Mouse (Mus musculus) heart, adult 2 months (tissue): Measurements from ENCODE around the gene Nck1.

Experiments
- CTCF ChIP-seq: fragments of 200-600 bp; IDR thresholded peaks from 2 replicates; pipeline ENCODE4 v1.8.1; 2022; ENCODE audit warnings: antibody characterized with exemption, mild to moderate bottlenecking, moderate library complexity
- EP300 ChIP-seq: fragments of 200-500 bp; IDR thresholded peaks from 2 replicates; pipeline ENCODE4 v1.6.1; 2011; ENCODE audit warnings: low read depth, low read length, control low read depth; ENCODE audit not compliant: insufficient read depth
- POLR2A ChIP-seq: fragments of 200-500 bp; IDR thresholded peaks from 2 replicates; pipeline ENCODE4 v1.6.1; 2011; ENCODE audit warnings: mild to moderate bottlenecking, low read depth, low read length, control low read depth; ENCODE audit not compliant: insufficient read depth

DNA sequence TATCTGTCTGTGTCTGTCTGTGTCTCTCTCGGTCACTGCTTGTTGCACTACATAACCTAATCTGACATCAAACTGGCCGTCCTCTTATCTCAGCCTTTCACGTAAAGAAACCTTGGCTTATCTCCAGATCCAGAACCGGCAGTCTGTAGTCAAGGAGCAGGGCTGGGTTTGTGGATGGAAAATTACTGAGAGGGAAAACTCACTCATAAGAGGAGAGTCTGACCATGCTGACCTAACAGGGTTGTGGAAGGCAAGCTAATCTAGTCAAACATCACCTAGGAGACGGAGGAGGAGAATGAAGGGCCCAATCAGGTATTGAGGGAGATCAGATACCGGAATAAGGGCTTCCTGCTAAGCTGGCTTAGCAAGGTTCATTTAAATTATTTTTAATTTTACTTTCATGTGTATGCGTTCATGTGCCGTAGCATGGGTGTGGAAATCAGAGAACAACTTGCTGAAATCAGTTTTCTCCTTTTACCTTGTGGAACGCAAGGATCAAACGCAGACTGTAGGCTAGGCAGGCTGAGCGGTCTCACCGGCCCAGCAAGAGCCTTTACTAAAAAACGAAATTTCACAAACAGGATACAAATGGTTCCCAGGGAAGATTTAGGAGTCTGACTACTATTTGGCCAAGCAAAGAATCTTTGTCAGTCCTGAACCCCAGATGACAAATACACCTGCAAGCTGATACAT, 37.1 kb upstream of the Nck1 start:
- no peak for TF ChIP-seq CTCF
- TF ChIP-seq POLR2A = no peak
- TF ChIP-seq EP300 = no peak
